Mouse (Mus musculus) hindbrain, postnatal 0 days (tissue): ENCODE measurements around the gene Afg3l1. TPM values are rescaled to one million over a fixed set of nuclear protein-coding genes. Genes with fewer than 3 reads are reported as not detected.
A peak's percentile ranks its signal among the peaks of the same experiment; 100 is the strongest.
"Not testable (repeated sequence)": the region's sequence is repeated elsewhere in the genome, so short reads cannot be mapped to it uniquely, and the experiment has no call there.

Experiments
- ATAC-seq: fragments of 200-750 bp; cut with Nextera tagmentation; 2 replicates; pipeline ENCODE4 v1.8.0; 2017; ENCODE audit warnings: mild to moderate bottlenecking, moderate TSS enrichment, moderate library complexity
- DNase-seq: peaks from one replicate; pipeline ENCODE4 v3.0.0-alpha.2; 2015; ENCODE audit warnings: low spot score
- H3K27ac ChIP-seq: fragments of 300-500 bp; sonication (generic); 2 replicates; pipeline ENCODE4 v1.5.1; 2014; ENCODE audit warnings: mild to moderate bottlenecking
- H3K27me3 ChIP-seq: fragments of 300-500 bp; sonication (generic); 2 replicates; pipeline ENCODE4 v1.6.1; 2014; ENCODE audit warnings: low read length, mixed read lengths; ENCODE audit not compliant: insufficient read depth
- H3K36me3 ChIP-seq: fragments of 300-500 bp; sonication (generic); 2 replicates; pipeline ENCODE4 v1.6.1; 2014; ENCODE audit warnings: low read length, mixed read lengths; ENCODE audit not compliant: insufficient read depth
- H3K4me1 ChIP-seq: fragments of 300-500 bp; sonication (generic); 2 replicates; pipeline ENCODE4 v1.6.1; 2014; ENCODE audit warnings: antibody characterized with exemption, low read length, mixed read lengths; ENCODE audit not compliant: insufficient read depth
- H3K4me2 ChIP-seq: fragments of 300-500 bp; sonication (generic); 2 replicates; pipeline ENCODE4 v1.6.1; 2014; ENCODE audit warnings: low read depth, mild to moderate bottlenecking, low read length, moderate library complexity, mixed read lengths
- H3K4me3 ChIP-seq: fragments of 300-500 bp; sonication (generic); 2 replicates; pipeline ENCODE4 v1.5.1; 2014; ENCODE audit warnings: low read length
- H3K9ac ChIP-seq: fragments of 300-500 bp; sonication (generic); replicated peaks from 2 replicates; pipeline ENCODE4 v1.6.1; 2014; ENCODE audit warnings: mild to moderate bottlenecking, low read length, moderate library complexity, mixed read lengths
- H3K9me3 ChIP-seq: fragments of 300-500 bp; sonication (generic); 2 replicates; pipeline ENCODE4 v1.6.1; 2016; ENCODE audit warnings: low read length, mixed read lengths
- CTCF ChIP-seq: IDR thresholded peaks from 2 replicates; pipeline ENCODE4 v1.5.1; 2016; ENCODE audit warnings: antibody characterized with exemption, control low read depth, low read depth
- WGBS: fragments of 180-500 bp; shearing (Covaris S2); extraction: QIAGEN DNeasy Blood & Tissue Kit; methylation state at CpG from one replicate; pipeline ENCODE4 v1.1.7; 2014; 5-methylcytosine and 5-hydroxymethylcytosine counted together
- polyA plus RNA-seq: library from polyadenylated mRNA; unstranded; fragments of >200 nt; fragmentation: Nextera tagmentation; extraction: Ambion mirVana; gene quantifications from 2 replicates; pipeline ENCODE4 v1.2.1, GENCODE M21; 2015
- total RNA-seq: library from RNA; depleted of rRNA; stranded (reverse); fragments of >200 nt; gene quantifications from 2 replicates; pipeline ENCODE4 v1.2.3, GENCODE M21; 2014

Afg3l1 gene
- total and polyA plus RNA-seq, 2 experiments from 2014 or later, result 16.6 to 49.6 TPM

DNA sequence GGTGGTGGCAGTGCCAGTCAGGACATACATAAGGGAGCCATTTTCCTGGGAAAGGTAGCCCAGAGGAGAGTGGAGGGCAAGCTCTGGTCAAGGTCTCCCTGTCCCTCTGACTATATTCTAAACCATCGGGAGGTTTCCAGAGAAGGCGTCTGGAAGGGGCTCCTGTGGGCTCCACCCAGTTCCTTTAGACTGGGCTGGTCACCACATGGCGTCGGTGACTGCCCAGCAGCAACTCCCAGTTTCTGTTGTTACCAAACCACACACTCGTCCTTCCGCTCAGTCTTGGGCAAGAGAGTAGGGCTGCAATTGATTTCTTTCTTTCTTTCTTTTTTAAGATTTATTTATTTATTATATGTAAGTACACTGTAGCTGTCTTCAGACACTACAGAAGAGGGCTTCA, 33.6 kb upstream of the Afg3l1 start:
- H3K4me2 ChIP-seq, result peak overlapping the region; percentile 62
- ATAC-seq (no peak), DNase-seq (no peak)
- TF ChIP-seq CTCF, result no peak
- no peaks in the 10 kb centered on the region for H3K9me3 ChIP-seq
- H3K4me3 ChIP-seq, result peak overlapping the region; percentile 73
- H3K27me3 ChIP-seq, result no peaks in the 10 kb centered on the region
- peaks cover under 1% of the 10 kb centered on the region; the same call in 1 of the 2 replicates for H3K36me3 ChIP-seq
- peak overlapping the region; percentile 81; the same call in 1 of the 2 replicates for H3K9ac ChIP-seq
- H3K27ac ChIP-seq, result 0 out of 2 replicates have a peak overlapping the region, but pooled peaks have one; percentile 89
- WGBS, result 90% methylated on average over 6 of the region's 6 CpGs
- H3K4me1 ChIP-seq, result peaks cover 4% of the 10 kb centered on the region; the same call in 1 of the 2 replicates

DNA sequence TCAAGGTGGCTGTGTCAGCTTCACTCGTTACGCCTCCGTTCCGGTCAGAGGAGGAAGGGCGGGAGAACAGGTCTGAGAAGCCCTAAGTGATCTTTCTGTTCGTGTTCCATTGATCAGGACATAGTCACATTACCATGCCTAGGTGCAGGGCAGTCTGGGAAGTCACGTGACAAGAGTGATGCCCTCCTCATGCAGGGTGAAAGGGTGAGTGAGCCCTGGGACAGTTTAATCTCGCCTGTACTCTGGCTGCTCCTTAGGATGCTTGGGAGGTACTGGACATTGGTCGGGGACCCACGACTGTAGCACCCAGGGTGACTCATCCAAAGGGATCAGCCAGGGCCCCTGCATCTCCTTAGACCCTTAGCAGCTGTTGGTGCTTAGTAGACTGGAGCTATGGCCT, 31.7 kb upstream of the Afg3l1 start:
- ATAC-seq (no peak), DNase-seq (no peak)
- no peak overlapping the region for H3K9ac ChIP-seq
- no peak overlapping the region for H3K4me3 ChIP-seq
- WGBS, result 93% methylated on average over 10 of the region's 10 CpGs
- peaks cover 5% of the 10 kb centered on the region; the same call in 1 of the 2 replicates for H3K36me3 ChIP-seq
- TF ChIP-seq CTCF, result no peak
- no peaks in the 10 kb centered on the region for H3K27me3 ChIP-seq
- H3K9me3 ChIP-seq, result no peaks in the 10 kb centered on the region
- H3K4me2 ChIP-seq, result no peak overlapping the region
- H3K4me1 ChIP-seq, result peaks cover 4% of the 10 kb centered on the region; the same call in 1 of the 2 replicates
- no peak overlapping the region for H3K27ac ChIP-seq

DNA sequence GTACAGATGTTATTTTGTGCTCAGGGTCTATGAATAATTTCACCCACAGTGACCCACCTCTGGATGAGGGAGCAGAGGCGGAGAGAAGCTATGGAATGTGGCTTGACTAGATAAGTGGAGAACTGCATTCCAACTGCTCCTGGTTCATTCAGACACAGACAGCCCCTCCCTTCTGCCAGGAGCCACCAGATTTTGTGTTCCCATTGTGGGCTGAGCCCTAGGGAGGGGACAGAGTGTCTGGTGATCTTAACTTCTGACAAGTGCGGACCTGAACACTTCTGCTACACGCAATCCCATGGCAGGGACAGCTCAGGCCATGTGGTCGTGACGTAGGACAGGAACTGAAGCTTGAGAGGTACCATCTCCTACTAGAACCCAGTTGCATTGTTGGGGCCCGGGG, 30.9 kb upstream of the Afg3l1 start:
- ATAC-seq (no peak), DNase-seq (no peak)
- peaks cover 4% of the 10 kb centered on the region; the same call in 1 of the 2 replicates for H3K4me1 ChIP-seq
- no peak overlapping the region for H3K4me3 ChIP-seq
- no peak overlapping the region for H3K27ac ChIP-seq
- H3K27me3 ChIP-seq, result no peaks in the 10 kb centered on the region
- no peak overlapping the region for H3K4me2 ChIP-seq
- 94% methylated on average over 6 of the region's 6 CpGs for WGBS
- H3K36me3 ChIP-seq, result peaks cover 5% of the 10 kb centered on the region; the same call in 1 of the 2 replicates
- no peak overlapping the region for H3K9ac ChIP-seq
- no peak for TF ChIP-seq CTCF
- H3K9me3 ChIP-seq, result no peaks in the 10 kb centered on the region

DNA sequence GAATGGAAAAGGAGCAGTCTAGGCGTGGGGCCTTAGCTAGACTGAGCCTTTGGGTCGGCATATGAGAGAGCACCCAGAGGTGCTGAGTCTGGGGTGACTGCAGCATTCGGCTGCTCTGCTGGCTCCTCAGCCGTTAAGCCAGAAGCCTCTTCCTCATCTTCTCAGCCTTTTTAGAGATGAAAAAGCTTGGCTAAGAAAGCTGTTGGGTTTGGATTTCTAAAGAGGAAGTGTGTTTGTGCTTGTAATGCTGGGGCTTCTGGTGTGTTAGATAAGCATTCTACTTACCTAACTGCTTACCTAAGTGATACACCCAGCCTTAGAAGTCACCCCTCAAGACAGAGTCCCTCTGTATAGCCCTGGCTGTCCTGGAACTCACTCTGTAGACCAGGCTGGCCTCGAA, 26.9 kb upstream of the Afg3l1 start:
- Histone ChIP-seq H3K9me3 (no peaks in the 10 kb centered on the region), H3K36me3 (peaks cover 32% of the 10 kb centered on the region), H3K4me2 (no peak overlapping the region), H3K27ac (no peak overlapping the region), H3K4me3 (no peak overlapping the region), H3K4me1 (no peaks in the 10 kb centered on the region), H3K27me3 (no peaks in the 10 kb centered on the region), H3K9ac (no peak overlapping the region)
- DNase-seq (no peak), ATAC-seq (no peak)
- no peak for TF ChIP-seq CTCF
- 92% methylated on average over 5 of the region's 5 CpGs for WGBS

GRCm38 (mm10) chr8:123451747-123452146, 26.0 kb upstream of the Afg3l1 start:
- not testable (repeated sequence) for H3K4me3 ChIP-seq, H3K27ac ChIP-seq, H3K4me2 ChIP-seq, DNase-seq, H3K9me3 ChIP-seq, ATAC-seq, H3K27me3 ChIP-seq, H3K4me1 ChIP-seq, H3K9ac ChIP-seq
- peaks cover 38% of the 10 kb centered on the region for H3K36me3 ChIP-seq
- 92% methylated on average over 12 of the region's 12 CpGs for WGBS

DNA sequence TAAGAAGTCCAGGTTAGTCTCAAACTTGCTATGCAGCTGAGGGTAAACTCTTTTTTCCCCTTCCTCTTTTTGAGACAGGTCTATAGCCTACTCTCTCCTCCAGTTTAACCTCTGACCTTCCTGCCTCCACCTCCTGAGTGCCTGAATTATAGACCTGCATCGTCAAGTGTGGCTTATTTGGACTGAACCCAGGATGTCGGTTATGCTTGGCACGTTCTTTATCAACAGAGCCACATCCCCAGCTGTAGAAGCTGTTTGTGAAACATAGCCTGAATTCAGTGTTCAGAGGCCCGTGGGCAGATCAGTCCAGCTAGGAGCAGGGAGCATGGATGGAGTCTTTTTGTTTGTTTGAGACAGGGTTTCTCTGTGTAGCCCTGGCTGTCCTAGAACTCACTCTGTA, 25.6 kb upstream of the Afg3l1 start:
- no peaks in the 10 kb centered on the region for H3K9me3 ChIP-seq
- no peak overlapping the region for H3K4me3 ChIP-seq
- WGBS, result 84% methylated on average over 4 of the region's 4 CpGs
- no peak for ATAC-seq
- no peak for DNase-seq
- no peak overlapping the region for H3K4me2 ChIP-seq
- H3K9ac ChIP-seq, result no peak overlapping the region
- H3K4me1 ChIP-seq, result no peaks in the 10 kb centered on the region
- H3K36me3 ChIP-seq, result peaks cover 42% of the 10 kb centered on the region
- no peak for TF ChIP-seq CTCF
- no peak overlapping the region for H3K27ac ChIP-seq
- H3K27me3 ChIP-seq, result no peaks in the 10 kb centered on the region

DNA sequence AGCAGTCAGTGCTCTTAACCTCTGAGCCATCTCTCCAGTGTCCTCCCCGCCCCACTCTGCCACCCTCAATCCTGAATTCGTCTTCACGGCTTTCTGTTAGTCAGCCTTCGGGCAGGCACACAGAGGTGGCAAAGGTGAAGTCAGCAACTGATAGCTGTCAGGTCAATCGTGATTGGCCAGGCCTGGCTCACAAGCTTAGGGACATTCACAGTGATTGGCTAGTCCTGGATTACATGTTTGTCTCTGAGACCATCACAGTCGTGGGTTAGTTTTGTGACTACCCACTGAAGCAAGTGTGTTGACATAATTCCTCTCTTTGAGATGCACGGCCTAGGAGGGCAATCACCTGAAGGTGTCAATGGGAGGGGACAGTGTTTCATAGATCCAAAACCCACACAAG, 24.4 kb upstream of the Afg3l1 start:
- H3K27ac ChIP-seq, result no peak overlapping the region

More for the DNA sequence above, 24.4 kb upstream of the Afg3l1 start:
- Histone ChIP-seq H3K36me3 (peaks cover 53% of the 10 kb centered on the region), H3K4me3 (no peak overlapping the region), H3K9me3 (no peaks in the 10 kb centered on the region), H3K4me1 (no peaks in the 10 kb centered on the region), H3K9ac (no peak overlapping the region), H3K4me2 (no peak overlapping the region), H3K27me3 (no peaks in the 10 kb centered on the region)
- no peak for DNase-seq
- TF ChIP-seq CTCF, result no peak
- 83% methylated on average over 7 of the region's 7 CpGs for WGBS
- ATAC-seq, result no peak
